Mouse (Mus musculus): ENCODE results near the gene Olfr958.

The Olfr958 gene

DNA sequence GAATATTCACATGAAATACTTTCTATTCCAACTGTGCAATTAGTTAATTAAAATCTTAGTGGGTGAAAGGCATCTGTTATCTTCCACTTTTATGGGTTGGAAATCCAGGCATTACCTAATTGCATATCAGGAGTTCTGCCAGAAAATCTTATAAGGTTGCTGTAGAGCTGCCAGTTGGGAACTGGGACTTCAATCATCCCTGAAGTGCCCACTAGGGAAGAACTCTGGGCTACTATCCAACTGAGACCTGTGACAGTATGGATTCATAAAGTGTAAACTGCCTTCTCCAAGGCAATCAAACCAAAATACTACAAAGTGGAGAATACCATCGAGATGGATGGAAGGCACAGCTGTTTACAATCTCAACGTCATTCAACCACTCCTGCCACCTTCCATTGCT lies at the start of gene Olfr958:
Gene Olfr958, minus strand, starts transcription at position 109 of the 400 bp plus-strand sequence.
- no peak for DNase-seq

DNA sequence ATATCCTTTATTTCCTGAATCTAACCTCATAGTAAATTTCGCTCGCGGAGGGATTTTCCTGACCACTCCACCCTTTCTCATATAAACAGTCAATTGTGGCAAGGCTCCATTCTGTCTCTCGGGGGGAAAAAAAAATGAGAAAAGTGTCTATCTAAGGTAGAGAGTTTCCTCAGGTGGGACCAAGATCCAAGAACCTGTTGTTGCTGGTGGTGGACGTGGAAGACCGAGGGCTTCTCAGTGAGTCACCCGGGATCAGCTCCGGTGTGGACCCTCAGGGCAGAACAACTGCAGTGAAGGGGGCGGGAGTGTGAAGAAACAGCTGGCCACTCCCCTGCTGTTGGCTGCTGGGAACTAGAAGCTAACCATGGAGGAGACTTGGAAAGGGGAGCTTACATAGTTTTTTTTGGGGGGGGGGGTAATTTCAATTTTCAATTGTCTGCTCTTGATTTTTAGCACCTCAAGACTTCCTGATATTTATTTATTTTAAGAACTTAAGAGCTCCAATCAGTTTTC lies 49.5 kb upstream of the Olfr958 start:
- no peak for DNase-seq

DNA sequence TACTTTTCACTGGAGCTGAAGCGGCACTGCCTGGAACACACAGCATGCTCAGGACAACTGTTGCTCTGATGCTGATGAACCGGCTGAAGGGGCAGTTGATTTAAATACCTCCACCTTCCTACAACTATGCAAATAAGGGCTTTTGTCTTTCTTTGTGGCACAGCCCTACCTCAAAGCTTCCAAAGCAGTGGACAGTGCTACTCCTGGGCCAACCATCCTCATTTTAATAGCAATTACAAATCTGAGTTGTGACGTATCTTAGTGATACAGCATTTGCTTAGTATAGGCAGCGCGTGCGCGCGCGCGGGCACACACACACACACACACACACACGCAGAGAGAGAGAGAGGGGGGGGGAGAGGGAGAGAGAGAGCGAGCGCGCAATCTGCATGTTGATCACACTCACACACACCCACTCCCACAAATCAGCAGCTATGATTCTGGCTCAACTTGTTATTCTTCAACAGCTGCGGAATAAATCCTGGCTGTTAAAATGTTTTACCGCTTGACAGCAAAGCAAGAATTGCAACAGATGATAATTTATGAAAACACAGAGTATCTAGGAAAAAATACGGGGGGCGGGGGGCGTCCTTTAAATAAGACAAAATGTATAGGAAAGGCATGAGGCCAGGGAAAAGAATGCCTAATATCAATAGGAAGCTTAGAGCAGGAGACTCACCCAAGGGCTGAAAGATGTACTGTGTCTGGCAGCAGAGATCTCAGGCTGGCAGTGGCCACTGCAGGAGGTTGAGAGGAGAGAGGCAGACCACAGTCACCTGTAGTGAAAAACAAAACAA lies 48.9 kb upstream of the Olfr958 start:
- no peak for DNase-seq

DNA sequence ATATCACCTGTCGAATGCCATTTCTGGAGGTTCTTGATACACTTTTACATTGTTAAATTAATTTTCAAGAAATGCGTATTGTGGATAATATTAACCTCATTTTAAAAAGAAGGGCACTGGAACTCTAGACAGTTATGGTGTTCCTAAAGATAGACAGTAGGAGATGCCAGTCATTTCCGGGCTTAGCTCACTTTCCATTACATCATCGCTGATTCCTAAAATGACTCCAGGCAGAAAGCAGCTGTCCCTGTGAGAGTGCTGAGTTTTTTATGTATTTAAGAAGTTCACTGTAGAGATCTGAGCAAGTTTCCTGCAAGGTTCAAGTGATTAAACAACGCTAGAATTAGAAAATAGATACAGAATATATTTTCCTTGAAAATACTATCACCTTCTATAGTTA lies 23.2 kb upstream of the Olfr958 start:
- DNase-seq, result no peak

DNA sequence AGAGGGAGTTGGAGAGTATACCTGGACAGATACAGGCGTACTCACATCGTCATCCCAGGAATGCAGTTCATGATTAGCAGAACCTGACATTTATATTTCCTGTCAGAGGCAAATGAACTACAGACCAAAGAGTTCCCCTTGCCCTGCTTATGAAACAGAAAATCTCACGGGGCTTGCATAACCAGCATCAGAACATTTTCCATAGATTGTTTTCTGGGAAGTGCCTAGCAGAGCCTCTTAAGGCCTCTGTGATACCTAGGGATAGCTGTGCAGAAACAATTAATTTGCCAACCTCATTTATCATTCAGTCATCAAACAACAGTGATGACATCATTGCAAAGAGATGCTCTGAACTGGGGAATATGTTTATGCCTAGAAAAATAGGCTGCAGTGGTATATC lies 21.6 kb upstream of the Olfr958 start, which contains the start of gene Olfr959:
Gene Olfr959, minus strand, starts transcription at position 101 of the 400 bp plus-strand sequence.
- DNase-seq, result no peak

DNA sequence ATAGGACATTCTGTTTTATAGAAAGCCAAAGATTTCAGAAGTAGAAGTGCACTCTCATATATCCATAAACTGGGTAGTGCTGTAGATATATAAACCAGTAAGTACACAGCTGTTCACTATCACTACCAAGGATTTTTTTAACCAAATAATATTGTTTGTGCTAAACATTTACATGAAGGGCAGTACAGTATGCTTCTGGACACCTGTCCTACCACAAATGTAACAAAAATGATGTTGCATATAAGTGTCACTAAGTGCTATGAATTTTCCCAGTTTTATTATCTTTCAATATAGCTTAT lies 4.4 kb upstream of the Olfr958 start:
- no peak for DNase-seq

DNA sequence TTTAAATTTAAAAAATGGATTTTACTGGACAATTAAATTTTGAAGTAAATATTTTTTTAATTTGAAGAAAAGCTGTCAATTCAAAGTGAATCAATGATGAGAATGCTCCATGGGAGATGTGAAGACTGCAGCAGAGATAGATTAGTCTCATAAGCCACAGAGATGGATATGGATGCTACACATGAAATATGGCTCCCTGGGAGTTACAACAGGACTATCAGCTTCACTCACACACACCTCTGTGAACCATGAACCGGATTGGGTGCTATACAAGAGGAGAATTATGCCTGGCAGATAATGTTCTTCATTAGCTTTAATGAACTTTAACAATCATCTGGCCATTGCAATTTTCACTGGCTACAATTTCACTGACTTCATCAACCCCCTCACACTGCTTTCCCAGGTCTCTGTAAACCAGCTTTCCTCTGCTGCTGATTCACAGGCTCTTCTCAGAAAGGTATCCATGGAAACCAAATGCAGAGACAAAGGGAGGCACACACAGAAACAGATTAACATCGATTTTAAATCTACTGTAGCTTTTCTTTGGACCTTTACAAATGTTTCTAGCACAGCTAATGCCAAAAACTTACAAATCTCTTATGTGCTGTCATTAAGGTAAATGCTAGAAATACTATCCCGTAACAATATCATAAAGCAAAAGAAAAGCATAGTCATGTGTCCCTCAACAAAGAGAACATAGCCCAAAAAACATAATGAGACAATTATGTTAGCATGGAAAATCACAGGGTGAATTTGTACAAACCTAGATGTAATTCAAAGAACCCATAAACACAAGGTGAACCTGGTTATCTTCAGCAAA lies 3.9 kb upstream of the Olfr958 start:
- DNase-seq, result no peak

DNA sequence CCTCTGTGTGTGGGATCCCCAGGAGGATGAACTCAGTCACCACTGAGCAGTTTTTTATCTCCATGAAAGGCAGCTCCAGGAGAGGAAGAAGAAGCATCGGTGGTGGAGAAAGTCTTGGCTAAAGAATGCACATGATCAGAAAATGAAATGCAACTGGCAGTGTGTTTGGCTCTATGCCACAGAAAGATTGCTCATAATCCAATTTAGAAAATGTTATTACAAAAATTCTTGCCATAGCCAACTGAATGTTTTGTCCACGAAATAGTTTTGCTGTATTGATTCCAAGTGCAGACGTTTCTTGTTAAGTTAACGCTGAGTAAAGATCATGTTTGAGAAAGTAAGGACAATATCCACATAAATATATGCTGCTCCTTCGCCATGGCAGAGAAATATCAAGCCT lies 3.0 kb downstream of the Olfr958 start:
- no peak for DNase-seq

DNA sequence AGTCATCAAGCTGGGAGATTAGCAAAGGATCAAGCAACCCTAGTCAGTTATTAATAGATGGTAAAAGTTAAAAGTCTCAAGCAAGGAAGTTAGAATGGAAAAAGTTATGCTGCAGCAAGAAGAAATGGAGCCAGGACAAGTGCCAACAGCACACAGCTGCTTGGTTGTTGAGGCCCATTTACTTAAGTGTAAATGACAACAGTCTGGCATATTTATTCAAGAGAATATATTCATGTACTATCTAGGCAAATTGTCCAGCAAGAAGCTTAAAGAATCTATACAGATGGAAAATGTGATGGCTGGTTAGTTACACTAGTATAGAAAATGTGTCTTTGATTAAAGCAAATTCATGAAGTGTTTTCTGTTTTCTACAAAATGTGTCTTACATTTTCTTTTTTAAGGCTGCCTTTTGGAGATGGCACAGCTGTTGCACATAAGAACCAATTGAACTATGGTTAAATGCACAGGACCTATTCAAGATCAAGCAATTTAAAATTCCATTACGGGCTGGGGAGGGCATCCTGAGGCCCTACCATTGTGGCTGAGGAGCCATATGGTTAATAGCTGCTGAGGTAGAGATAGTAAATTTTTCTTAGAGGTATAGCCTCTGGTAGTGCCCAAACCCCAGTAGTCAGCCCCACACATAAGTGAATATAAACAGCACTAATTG lies 30.1 kb downstream of the Olfr958 start:
- DNase-seq, result no peak

DNA sequence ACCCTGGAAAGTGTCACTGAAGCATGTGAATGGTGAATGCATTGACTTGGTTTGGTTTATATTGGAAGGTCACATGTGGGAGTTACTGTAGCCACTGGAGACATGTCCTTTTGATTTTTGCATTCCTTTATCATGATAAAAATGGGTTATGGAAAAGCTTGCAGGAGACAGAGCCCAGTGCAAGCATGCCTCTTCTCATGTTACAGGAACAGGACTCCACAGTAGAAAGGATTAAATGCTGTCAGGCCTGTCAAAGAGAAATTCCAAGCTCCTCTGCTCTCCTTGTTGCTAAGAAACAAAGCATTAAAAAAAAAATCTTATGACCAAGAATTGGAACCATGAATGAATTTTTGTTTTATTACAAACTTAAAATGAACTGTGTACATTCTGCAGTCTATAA lies 35.3 kb downstream of the Olfr958 start:
- DNase-seq, result no peak

DNA sequence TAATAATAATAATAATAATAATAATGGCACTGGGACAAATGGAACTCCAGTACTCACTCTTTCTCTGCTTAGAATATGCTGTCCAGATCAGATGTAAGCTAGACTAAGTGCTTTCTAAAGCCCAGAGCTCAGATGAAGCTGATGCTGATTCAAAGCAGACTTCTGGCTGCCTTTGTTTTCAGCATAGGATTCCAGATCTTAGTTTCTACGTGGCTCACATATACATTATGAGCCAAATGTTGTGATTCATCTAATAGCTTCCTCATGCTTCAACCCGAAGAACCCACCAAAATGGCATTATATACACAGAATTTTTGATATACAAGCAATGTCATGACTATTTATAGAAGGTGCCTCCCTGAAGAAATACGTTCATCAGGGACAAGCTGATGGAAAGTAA lies 38.3 kb downstream of the Olfr958 start, which contains the start of gene Olfr957:
Gene Olfr957, minus strand, starts transcription at position 279 of the 400 bp plus-strand sequence.
- DNase-seq, result no peak

DNA sequence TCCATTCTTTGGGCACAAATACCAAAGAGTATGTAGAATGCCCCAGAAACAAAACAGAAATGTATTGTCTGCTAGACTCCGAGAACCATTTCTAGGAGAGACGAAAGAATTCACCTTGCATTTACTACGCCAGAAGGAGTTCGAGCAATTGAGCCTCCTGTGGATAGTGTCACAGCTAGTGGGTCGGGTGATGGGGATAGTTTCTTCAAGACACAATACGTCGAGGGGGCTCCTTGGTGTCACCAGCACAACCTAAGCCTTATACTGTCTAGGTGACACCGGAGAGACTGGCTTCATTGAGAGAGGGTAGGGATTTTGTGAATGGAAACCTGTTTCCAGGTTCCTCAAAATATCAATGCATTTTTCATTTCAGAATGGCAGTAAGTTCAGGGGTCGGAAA lies 44.4 kb downstream of the Olfr958 start:
- DNase-seq, result no peak

DNA sequence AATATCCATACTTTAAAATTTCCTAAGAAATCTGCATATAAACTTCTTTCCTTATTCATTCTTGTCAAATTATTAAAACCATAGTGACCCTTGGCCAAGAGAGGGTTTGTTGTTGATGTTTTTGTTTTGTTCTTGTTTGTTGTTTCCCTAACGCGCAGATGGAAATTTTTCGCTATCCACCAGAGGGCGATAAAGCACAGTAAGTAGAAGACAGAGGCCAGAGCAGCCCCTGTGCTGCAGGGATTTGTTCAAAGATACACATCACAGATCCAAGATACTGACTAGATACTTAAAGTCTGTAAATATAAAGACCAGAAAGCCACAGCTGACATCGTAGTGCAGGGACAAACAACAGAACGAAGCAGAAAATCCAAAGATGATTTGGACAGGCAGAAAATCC lies 44.9 kb downstream of the Olfr958 start:
- no peak for DNase-seq
